Mouse (Mus musculus): ENCODE measurements around the gene Pgf.

DNA sequence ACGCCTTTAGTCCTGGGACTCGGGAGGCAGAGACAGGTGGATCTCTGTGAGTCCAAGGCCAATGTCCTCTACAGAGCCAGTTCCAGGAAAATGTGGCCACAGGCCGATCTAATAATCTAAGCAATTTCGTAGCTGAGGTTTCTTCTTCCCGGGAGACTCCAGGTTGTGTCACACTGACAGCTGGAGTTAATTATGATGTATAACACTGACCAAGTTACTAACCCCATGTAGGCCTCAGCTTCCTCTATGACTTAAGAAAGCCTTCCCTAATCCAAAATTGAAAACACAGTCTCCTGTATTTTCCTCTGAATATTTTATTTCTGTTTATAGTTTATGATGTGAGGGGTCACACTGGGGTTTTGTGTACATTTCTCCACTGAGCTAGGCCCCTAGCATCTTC is 37.4 kb upstream of the Pgf start:
- TF ChIP-seq EP300 (IDR thresholded peaks at IDR 0.05; ENCODE audit: low read depth) (no peak), CTCF (IDR thresholded peaks at IDR 0.05; ENCODE audit: low read depth) (no peak)
